Mouse (Mus musculus) liver, embryonic 15.5 days (tissue): ENCODE data around the gene Mrs2. TPM values are rescaled to one million over a fixed set of nuclear protein-coding genes. Genes with fewer than 3 reads are reported as not detected.

Source experiments
- ATAC-seq: fragments of 200-750 bp; cut with Nextera tagmentation; 2 replicates; pipeline ENCODE4 v1.8.0; 2017; ENCODE audit warnings: moderate number of reproducible peaks, mild to moderate bottlenecking, moderate library complexity; ENCODE audit not compliant: insufficient read depth
- H3K27ac ChIP-seq: fragments of 300-500 bp; sonication (generic); replicated peaks from 2 replicates; pipeline ENCODE4 v1.5.1; 2015; ENCODE audit warnings: mild to moderate bottlenecking, inconsistent platforms
- H3K27me3 ChIP-seq: fragments of 300-500 bp; sonication (generic); 2 replicates; pipeline ENCODE4 v1.6.1; 2015; ENCODE audit warnings: mild to moderate bottlenecking, inconsistent platforms
- H3K36me3 ChIP-seq: fragments of 300-500 bp; sonication (generic); replicated peaks from 2 replicates; pipeline ENCODE4 v1.6.1; 2015; ENCODE audit warnings: moderate library complexity, mild to moderate bottlenecking, inconsistent platforms
- H3K4me1 ChIP-seq: fragments of 300-500 bp; sonication (generic); replicated peaks from 2 replicates; pipeline ENCODE4 v1.6.1; 2015; ENCODE audit warnings: inconsistent platforms
- H3K4me2 ChIP-seq: fragments of 300-500 bp; sonication (generic); 2 replicates; pipeline ENCODE4 v1.6.1; 2015; ENCODE audit warnings: moderate library complexity, mild to moderate bottlenecking, inconsistent platforms
- H3K4me3 ChIP-seq: fragments of 300-500 bp; sonication (generic); replicated peaks from 2 replicates; pipeline ENCODE4 v1.5.1; 2015; ENCODE audit warnings: mild to moderate bottlenecking, inconsistent platforms
- H3K9ac ChIP-seq: fragments of 300-500 bp; sonication (generic); 2 replicates; pipeline ENCODE4 v1.6.1; 2015; ENCODE audit warnings: moderate library complexity, mild to moderate bottlenecking, inconsistent platforms
- H3K9me3 ChIP-seq: fragments of 300-500 bp; sonication (generic); replicated peaks from 2 replicates; pipeline ENCODE4 v1.6.1; 2016; ENCODE audit warnings: inconsistent platforms
- WGBS: fragments of 180-500 bp; shearing (Covaris S2); methylation state at CpG from one replicate; pipeline ENCODE4 v1.1.7; 2015; ENCODE audit warnings: mixed read lengths; ENCODE audit not compliant: insufficient replicate concordance; 5-methylcytosine and 5-hydroxymethylcytosine counted together
- polyA plus RNA-seq: library from polyadenylated mRNA; unstranded; fragments of >200 nt; fragmentation: Nextera tagmentation; extraction: Ambion mirVana; gene quantifications from 2 replicates; pipeline ENCODE4 v1.2.1, GENCODE M21; 2015

Mrs2 gene
- polyA plus RNA-seq, 1 experiment from 2014 or later, result 8.4 TPM

DNA sequence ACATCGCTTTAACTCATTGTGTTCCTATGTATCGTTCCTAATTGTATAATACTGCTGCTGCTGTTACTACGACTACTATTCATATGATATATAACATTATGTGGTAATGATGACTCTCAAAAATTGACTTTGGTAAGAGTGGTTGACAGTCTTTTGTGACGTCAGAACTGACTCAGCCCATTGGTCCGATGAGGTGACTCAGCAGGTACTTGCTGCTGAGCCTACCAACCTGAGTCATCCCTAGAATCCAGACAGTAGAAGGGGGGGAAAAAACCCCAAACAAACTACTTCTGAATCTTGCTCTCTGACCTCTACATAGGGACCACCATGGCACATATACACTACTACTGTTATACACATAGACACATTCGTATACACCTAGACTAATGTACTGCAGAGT, 71.3 kb downstream of the Mrs2 start:
- H3K4me2 ChIP-seq, result no peak overlapping the region
- 61% methylated on average over 6 of the region's 6 CpGs for WGBS

DNA sequence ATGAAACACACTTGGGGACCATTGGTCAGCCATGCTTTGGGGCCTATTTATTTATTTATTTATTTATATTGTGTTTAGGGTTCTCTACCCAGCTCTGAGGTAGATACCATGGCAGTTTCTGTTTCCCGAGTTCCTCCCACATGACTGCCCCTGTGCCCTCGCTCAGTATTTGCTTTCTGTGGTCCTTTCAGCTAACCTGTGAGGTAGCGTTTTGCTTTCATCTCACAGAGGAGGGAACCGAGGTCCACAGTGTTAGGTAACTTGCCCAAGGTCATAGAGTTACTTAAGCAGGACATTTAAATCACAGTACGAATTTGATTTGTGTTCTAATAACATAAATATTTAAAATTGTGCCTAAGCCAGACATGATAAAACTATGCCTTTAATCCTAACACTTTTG, 73.0 kb downstream of the Mrs2 start:
- Histone ChIP-seq H3K9me3 (no peaks in the 10 kb centered on the region), H3K27me3 (0 out of 2 replicates have a peak, but pooled peaks cover 8% of the 10 kb centered on the region), H3K36me3 (no peaks in the 10 kb centered on the region), H3K9ac (no peak overlapping the region), H3K4me1 (no peaks in the 10 kb centered on the region), H3K4me2 (no peak overlapping the region), H3K27ac (0 out of 2 replicates have a peak overlapping the region, but pooled peaks have one; percentile 6), H3K4me3 (no peak overlapping the region)
- peak; percentile 43; the same call in 1 of the 2 replicates for ATAC-seq
- 50% methylated on average over 5 of the region's 5 CpGs for WGBS

More for the DNA sequence above, 71.3 kb downstream of the Mrs2 start:
- no peak for ATAC-seq
- Histone ChIP-seq H3K9ac (no peak overlapping the region), H3K4me3 (no peak overlapping the region), H3K4me1 (0 out of 2 replicates have a peak, but pooled peaks cover 4% of the 10 kb centered on the region), H3K36me3 (no peaks in the 10 kb centered on the region), H3K9me3 (no peaks in the 10 kb centered on the region), H3K27me3 (no peaks in the 10 kb centered on the region), H3K27ac (no peak overlapping the region)

DNA sequence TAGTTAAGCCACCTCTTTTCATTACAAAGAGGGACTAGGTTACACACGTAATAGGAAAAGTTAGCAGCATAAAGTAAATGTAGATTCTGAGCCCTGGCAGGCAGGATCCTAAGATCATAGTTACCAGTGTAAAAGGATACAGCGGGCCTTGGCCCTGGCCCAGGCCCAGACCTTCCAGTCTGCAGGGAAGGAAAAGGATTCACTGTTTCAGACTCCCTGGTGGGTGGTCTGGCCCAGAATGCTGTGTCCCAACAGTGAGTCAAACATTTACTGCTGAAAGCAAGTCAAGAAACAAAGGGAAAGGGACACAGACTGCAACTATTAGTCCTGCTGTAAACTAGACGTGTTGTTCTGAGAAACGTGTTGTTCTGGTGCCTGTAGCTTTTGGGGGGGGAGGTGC, 74.6 kb downstream of the Mrs2 start:
- H3K4me1 ChIP-seq, result no peaks in the 10 kb centered on the region
- 0 out of 2 replicates have a peak, but pooled peaks cover 8% of the 10 kb centered on the region for H3K27me3 ChIP-seq
- no peak overlapping the region for H3K4me3 ChIP-seq
- H3K4me2 ChIP-seq, result 0 out of 2 replicates have a peak overlapping the region, but pooled peaks have one; percentile 6
- H3K36me3 ChIP-seq, result no peaks in the 10 kb centered on the region
- H3K27ac ChIP-seq, result no peak overlapping the region
- H3K9me3 ChIP-seq, result no peaks in the 10 kb centered on the region
- H3K9ac ChIP-seq, result no peak overlapping the region
- no peak for ATAC-seq
- 31% methylated on average over 4 of the region's 4 CpGs for WGBS

DNA sequence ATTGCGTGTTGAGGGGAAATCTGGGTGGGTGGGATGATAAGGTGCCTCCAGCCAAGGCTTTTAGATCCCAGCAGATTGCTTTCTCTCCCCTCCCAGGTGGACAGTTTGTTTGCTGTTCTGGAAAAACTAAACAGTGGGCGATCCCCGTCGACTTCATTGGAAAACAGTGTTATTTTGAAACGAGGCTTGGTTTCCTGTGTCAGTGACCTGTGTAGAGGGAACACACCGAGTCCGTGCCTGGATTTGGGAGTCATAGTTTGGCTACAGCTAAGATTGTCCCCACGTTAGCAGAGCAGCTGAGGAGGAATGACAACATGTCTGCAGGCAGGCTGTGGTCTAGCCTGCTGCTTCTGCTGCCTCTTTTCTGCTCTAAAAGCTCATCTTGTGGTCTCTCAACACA, 76.9 kb downstream of the Mrs2 start:
- peak overlapping the region; percentile 32 for H3K4me3 ChIP-seq
- H3K27ac ChIP-seq, result peak overlapping the region; percentile 45; the same call in 1 of the 2 replicates

DNA sequence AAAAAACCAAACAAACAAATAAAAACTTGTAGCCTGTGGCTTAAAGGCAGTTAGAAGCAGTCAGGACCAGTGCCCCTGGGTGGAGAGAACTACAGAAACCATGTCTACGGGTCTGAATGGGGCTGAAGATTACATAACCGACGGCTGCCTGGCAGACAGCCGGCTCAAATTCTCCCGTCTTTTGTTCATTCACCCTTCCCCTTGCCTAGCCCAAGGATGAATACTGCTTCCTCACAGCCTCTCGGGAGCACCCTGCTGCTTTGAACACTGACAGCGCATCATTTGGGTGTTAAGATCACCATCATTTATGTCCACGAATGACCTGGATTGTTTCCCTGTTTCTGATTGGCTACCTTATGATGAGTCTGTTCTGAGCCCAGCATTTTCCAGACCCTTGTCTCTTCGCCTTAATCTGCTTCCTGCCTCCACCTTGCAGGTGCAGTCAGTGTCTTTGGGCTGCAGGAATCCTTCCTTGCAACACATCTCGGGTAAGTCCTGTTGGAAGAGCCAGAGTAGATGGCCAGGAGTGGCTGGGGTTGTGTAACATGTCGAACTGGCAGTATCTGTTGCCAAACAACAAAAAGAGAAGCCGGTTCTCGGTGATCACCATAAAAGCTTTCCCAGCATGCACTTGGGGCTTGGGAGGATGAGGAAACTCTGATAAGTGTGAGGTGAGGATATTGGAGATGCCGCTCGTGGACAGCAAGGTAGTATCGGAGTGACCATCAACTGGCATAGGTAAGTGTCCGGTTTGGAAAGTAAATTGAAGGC, 77.5 kb downstream of the Mrs2 start, which contains the start of gene Gpld1:
Gene Gpld1, plus strand, starts transcription at position 641 of the 771 bp plus-strand sequence.
- H3K36me3 ChIP-seq, result no peaks in the 10 kb centered on the region
- H3K27ac ChIP-seq, result peak within 1 kb of the TSS; percentile 45; the same call in 1 of the 2 replicates
- peak within 1 kb of the TSS; percentile 27 for H3K4me2 ChIP-seq
- H3K27me3 ChIP-seq, result peaks cover 32% of the 10 kb centered on the region
- H3K9ac ChIP-seq, result no peak within 1 kb of the TSS
- ATAC-seq, result peak; percentile 38
- H3K9me3 ChIP-seq, result no peaks in the 10 kb centered on the region
- H3K4me3 ChIP-seq, result peak within 1 kb of the TSS; percentile 32
- 44% methylated on average over 17 of the region's 17 CpGs for WGBS
- peaks cover 10% of the 10 kb centered on the region; the same call in 1 of the 2 replicates for H3K4me1 ChIP-seq

More for the DNA sequence above, 76.9 kb downstream of the Mrs2 start:
- H3K9me3 ChIP-seq, result no peaks in the 10 kb centered on the region
- no peak overlapping the region for H3K9ac ChIP-seq
- H3K4me2 ChIP-seq, result peak overlapping the region; percentile 25
- WGBS, result 47% methylated on average over 8 of the region's 8 CpGs
- H3K27me3 ChIP-seq, result peaks cover 26% of the 10 kb centered on the region
- ATAC-seq, result peak; percentile 64
- H3K36me3 ChIP-seq, result no peaks in the 10 kb centered on the region
- peaks cover 4% of the 10 kb centered on the region; the same call in 1 of the 2 replicates for H3K4me1 ChIP-seq

DNA sequence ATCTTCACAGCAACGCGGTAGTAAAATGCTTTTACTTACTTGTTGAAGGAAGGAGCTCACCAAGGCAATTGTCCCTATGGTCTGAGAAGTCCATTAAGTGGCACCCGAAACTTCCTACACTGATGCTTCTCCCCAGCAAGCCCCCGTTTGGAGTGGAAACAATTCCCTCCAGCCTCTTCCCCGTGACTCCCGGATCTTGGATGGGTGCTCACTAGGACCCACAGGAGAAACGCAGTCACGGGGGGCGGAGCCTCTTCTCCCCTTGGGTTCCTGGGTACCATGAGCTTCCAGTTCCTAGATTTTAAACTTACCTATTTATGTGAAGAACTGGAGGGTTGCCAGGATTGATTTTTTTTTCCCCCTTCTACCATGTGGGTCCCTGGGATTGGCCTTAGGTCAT, 80.7 kb downstream of the Mrs2 start:
- no peak for ATAC-seq
- 74% methylated on average over 9 of the region's 9 CpGs for WGBS
- H3K9me3 ChIP-seq, result no peaks in the 10 kb centered on the region

DNA sequence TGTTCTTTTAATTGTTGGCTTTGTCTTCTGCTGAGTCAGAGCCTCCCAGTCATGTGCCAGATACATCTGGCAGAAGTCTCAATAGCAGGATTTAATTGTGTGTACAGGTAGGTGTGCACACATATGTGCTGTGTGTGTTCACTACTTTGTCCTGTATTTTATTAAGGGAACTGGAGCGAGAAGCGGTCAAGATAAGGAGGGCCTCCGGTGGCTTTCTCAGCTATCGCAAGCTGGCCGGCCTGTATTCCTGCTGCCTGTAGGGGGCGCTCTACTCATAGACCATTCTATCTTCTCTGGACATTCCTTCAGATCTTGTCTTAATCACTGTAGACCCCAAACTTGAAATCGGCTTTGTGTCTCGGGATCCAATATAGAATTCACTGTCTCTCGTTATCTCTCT, 81.5 kb downstream of the Mrs2 start:
- H3K36me3 ChIP-seq, result no peaks in the 10 kb centered on the region
- no peak overlapping the region for H3K27ac ChIP-seq
- peaks cover 64% of the 10 kb centered on the region for H3K27me3 ChIP-seq
- peaks cover 12% of the 10 kb centered on the region; the same call in 1 of the 2 replicates for H3K4me1 ChIP-seq
- no peaks in the 10 kb centered on the region for H3K9me3 ChIP-seq
- no peak for ATAC-seq
- no peak overlapping the region for H3K4me2 ChIP-seq
- 7% methylated on average over 9 of the region's 9 CpGs for WGBS
- no peak overlapping the region for H3K4me3 ChIP-seq
- H3K9ac ChIP-seq, result no peak overlapping the region

More for the DNA sequence above, 80.7 kb downstream of the Mrs2 start:
- Histone ChIP-seq H3K4me2 (no peak overlapping the region), H3K4me3 (no peak overlapping the region), H3K27me3 (peaks cover 61% of the 10 kb centered on the region), H3K27ac (no peak overlapping the region), H3K4me1 (peaks cover 12% of the 10 kb centered on the region; the same call in 1 of the 2 replicates), H3K9ac (no peak overlapping the region), H3K36me3 (no peaks in the 10 kb centered on the region)

DNA sequence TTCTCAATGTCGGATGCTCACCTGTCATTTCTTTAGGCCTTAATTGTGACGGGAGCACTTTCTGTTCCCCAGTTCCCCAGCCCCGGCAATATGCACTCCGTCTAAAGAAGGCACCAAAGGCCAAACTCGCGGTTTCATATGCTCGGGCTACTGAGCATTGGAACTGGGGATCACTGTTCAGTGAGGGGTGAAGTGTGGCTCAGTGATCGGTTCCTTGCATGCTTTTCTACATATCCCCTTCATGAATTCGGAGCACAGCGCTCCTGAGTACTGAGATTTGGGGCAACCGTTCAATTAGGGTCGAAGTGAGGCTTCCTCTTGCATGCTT, 82.4 kb downstream of the Mrs2 start:
- Histone ChIP-seq H3K9me3 (no peaks in the 10 kb centered on the region), H3K4me1 (peaks cover 12% of the 10 kb centered on the region), H3K4me2 (peak overlapping the region; percentile 72), H3K27ac (no peak overlapping the region), H3K27me3 (peaks cover 60% of the 10 kb centered on the region), H3K4me3 (peak overlapping the region; percentile 65), H3K36me3 (no peaks in the 10 kb centered on the region), H3K9ac (no peak overlapping the region)
- WGBS, result 14% methylated on average over 12 of the region's 12 CpGs
- no peak for ATAC-seq

Other genes with a start within 250 kb of the Mrs2 start
- gene BC005537, start 218.7 kb downstream of the Mrs2 start, polyA plus RNA-seq, result 8.3 and 11.3 TPM in 2 replicates
- gene Acot13, start 188.8 kb downstream of the Mrs2 start, polyA plus RNA-seq, result 50.0 and 55.1 TPM in 2 replicates
- gene Tdp2, start 188.7 kb downstream of the Mrs2 start, polyA plus RNA-seq, result 20.4 and 23.2 TPM in 2 replicates
- gene D130043K22Rik, start 175.2 kb downstream of the Mrs2 start, polyA plus RNA-seq, result 0.13 and 0.15 TPM in 2 replicates
- 3.5 and 4.0 TPM in 2 replicates for gene Aldh5a1, start 82.7 kb downstream of the Mrs2 start, polyA plus RNA-seq
- 11.7 and 17.2 TPM in 2 replicates for gene Gpld1, start 77.2 kb downstream of the Mrs2 start, polyA plus RNA-seq
- 0.09 and 0.78 TPM in 2 replicates for gene Dcdc2a, start 35.6 kb upstream of the Mrs2 start, polyA plus RNA-seq